Mouse (Mus musculus) liver, postnatal 0 days (tissue): ENCODE data around the gene Naa40. TPM values are rescaled to one million over a fixed set of nuclear protein-coding genes. Genes with fewer than 3 reads are reported as not detected.

ENCODE experiments used
- ATAC-seq: fragments of 200-750 bp; cut with Nextera tagmentation; 2 replicates; pipeline ENCODE4 v1.8.0; 2017; ENCODE audit warnings: mild to moderate bottlenecking, moderate library complexity
- DNase-seq: peaks from one replicate; pipeline ENCODE4 v3.0.0-alpha.2; 2016
- H3K27ac ChIP-seq: fragments of 300-500 bp; sonication (generic); 2 replicates; pipeline ENCODE4 v1.5.1; 2014; ENCODE audit warnings: antibody characterized with exemption, moderate library complexity, mild to moderate bottlenecking, low read depth
- H3K27me3 ChIP-seq: fragments of 300-500 bp; sonication (generic); 2 replicates; pipeline ENCODE4 v1.6.1; 2014; ENCODE audit warnings: low read length, control low read depth, mixed read lengths; ENCODE audit not compliant: insufficient read depth
- H3K36me3 ChIP-seq: fragments of 300-500 bp; sonication (generic); replicated peaks from 2 replicates; pipeline ENCODE4 v1.6.1; 2014; ENCODE audit warnings: mild to moderate bottlenecking, control low read depth, low read length, moderate library complexity, mixed read lengths; ENCODE audit not compliant: insufficient read depth
- H3K4me1 ChIP-seq: fragments of 300-500 bp; sonication (generic); 2 replicates; pipeline ENCODE4 v1.6.1; 2014; ENCODE audit warnings: antibody characterized with exemption, mild to moderate bottlenecking, control low read depth; ENCODE audit not compliant: insufficient read depth
- H3K4me2 ChIP-seq: fragments of 300-500 bp; sonication (generic); 2 replicates; pipeline ENCODE4 v1.6.1; 2014; ENCODE audit warnings: low read depth, mild to moderate bottlenecking, low read length, moderate library complexity, mixed read lengths
- H3K4me3 ChIP-seq: fragments of 300-500 bp; sonication (generic); 2 replicates; pipeline ENCODE4 v1.5.1; 2014; ENCODE audit warnings: low read depth, low read length
- H3K9ac ChIP-seq: fragments of 300-500 bp; sonication (generic); replicated peaks from 2 replicates; pipeline ENCODE4 v1.6.1; 2014; ENCODE audit warnings: mild to moderate bottlenecking, moderate library complexity
- H3K9me3 ChIP-seq: fragments of 300-500 bp; sonication (generic); 2 replicates; pipeline ENCODE4 v1.6.1; 2016; ENCODE audit warnings: mild to moderate bottlenecking, control low read depth, low read length, mixed read lengths
- CTCF ChIP-seq: sonication (generic); IDR thresholded peaks from 2 replicates; pipeline ENCODE4 v1.5.1; 2016; ENCODE audit warnings: antibody characterized with exemption, low read depth
- EP300 ChIP-seq: IDR thresholded peaks from 2 replicates; pipeline ENCODE4 v1.6.1; 2016; ENCODE audit warnings: antibody characterized with exemption, low read depth, mild to moderate bottlenecking
- WGBS: fragments of 180-500 bp; shearing (Covaris S2); extraction: QIAGEN DNeasy Blood & Tissue Kit; methylation state at CpG from one replicate; pipeline ENCODE4 v1.1.7; 2014; ENCODE audit not compliant: insufficient replicate concordance; 5-methylcytosine and 5-hydroxymethylcytosine counted together
- polyA plus RNA-seq: library from polyadenylated mRNA; unstranded; fragments of >200 nt; fragmentation: Nextera tagmentation; extraction: Ambion mirVana; gene quantifications from 2 replicates; pipeline ENCODE4 v1.2.1, GENCODE M21; 2015

Naa40 gene
- polyA plus RNA-seq, 1 experiment from 2014 or later, result 16.5 TPM

GRCm38 (mm10) chr19:7261476-7261875 is 20.5 kb upstream of the Naa40 start:
- ATAC-seq, result no peak
- Histone ChIP-seq H3K27ac (no peak overlapping the region), H3K4me2 (no peak overlapping the region), H3K4me3 (no peak overlapping the region), H3K4me1 (no peaks in the 10 kb centered on the region), H3K36me3 (no peaks in the 10 kb centered on the region), H3K9ac (no peak overlapping the region), H3K27me3 (no peaks in the 10 kb centered on the region; the same call in 1 of the 2 replicates), H3K9me3 (peaks cover 7% of the 10 kb centered on the region; the same call in 1 of the 2 replicates)
- TF ChIP-seq EP300, result no peak
- TF ChIP-seq CTCF, result no peak
- no peak for DNase-seq
- 96% methylated on average over 1 of the region's 1 CpGs for WGBS

DNA sequence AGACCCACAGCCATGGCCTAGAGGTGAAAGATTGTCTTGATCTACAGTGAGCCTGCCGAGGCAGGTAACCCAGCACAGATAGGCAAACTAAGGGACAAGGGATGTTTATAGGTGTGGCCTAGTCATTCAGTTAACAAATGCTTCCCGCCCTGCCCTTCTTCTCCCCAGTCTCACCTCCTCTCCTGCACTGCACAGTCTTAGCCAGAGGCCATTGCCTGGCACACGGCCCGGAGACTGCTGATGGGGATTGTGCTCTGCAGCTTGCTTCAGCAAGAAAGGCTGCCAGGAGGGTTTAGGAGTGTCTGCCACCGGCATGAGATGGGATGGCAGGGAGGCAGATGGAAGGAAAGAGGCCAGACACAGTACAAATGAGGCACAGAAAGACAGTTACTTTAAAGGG is 16.9 kb upstream of the Naa40 start:
- 80% methylated on average over 5 of the region's 5 CpGs for WGBS

GRCm38 (mm10) chr19:7246021-7246420 is 5.0 kb upstream of the Naa40 start:
- ATAC-seq, result no peak
- 73% methylated on average over 3 of the region's 3 CpGs for WGBS
- no peaks in the 10 kb centered on the region for H3K4me1 ChIP-seq
- no peak for DNase-seq
- H3K4me3 ChIP-seq, result no peak overlapping the region
- no peaks in the 10 kb centered on the region for H3K27me3 ChIP-seq
- H3K4me2 ChIP-seq, result no peak overlapping the region
- H3K36me3 ChIP-seq, result no peaks in the 10 kb centered on the region
- H3K9ac ChIP-seq, result no peak overlapping the region
- H3K9me3 ChIP-seq, result no peaks in the 10 kb centered on the region
- TF ChIP-seq EP300, result no peak
- no peak for TF ChIP-seq CTCF
- no peak overlapping the region for H3K27ac ChIP-seq

More for the DNA sequence above, 16.9 kb upstream of the Naa40 start:
- Histone ChIP-seq H3K9me3 (peaks cover 7% of the 10 kb centered on the region; the same call in 1 of the 2 replicates), H3K36me3 (no peaks in the 10 kb centered on the region), H3K4me2 (no peak overlapping the region), H3K4me1 (no peaks in the 10 kb centered on the region), H3K27me3 (no peaks in the 10 kb centered on the region), H3K27ac (no peak overlapping the region), H3K4me3 (no peak overlapping the region), H3K9ac (no peak overlapping the region)
- ATAC-seq, result no peak
- TF ChIP-seq CTCF (no peak), EP300 (no peak)
- no peak for DNase-seq

DNA sequence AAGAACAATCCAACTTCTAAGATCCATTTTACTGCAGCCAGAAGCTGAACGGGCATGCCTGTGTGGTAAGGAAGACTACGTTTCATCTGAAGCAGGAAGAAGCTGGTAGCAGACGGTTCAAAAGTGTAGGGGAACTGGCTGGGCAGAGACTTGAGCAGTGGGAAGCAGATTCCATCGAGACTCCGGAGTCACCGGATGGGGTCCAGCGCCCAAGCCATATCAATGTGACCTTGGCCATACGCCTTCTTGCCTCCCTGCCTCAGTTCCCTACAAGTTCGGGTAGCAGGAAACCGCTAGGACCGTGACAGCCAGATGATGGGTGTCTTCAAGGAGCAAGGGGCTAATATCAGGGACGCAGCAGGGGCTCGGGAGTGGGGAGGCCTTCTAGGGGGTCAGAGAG is 692 bp downstream of the Naa40 start:
- under 1% methylated on average over 13 of the region's 13 CpGs for WGBS
- peak overlapping the region; percentile 80 for H3K4me3 ChIP-seq
- TF ChIP-seq EP300 (no peak), CTCF (no peak)
- H3K9me3 ChIP-seq, result no peaks in the 10 kb centered on the region
- peak overlapping the region; percentile 84 for H3K9ac ChIP-seq
- H3K4me1 ChIP-seq, result peaks cover 11% of the 10 kb centered on the region
- ATAC-seq (peak; percentile 2; the same call in 1 of the 2 replicates), DNase-seq (no peak)
- no peaks in the 10 kb centered on the region for H3K27me3 ChIP-seq
- peak overlapping the region; percentile 95 for H3K4me2 ChIP-seq
- peak overlapping the region; percentile 84 for H3K27ac ChIP-seq
- peaks cover 18% of the 10 kb centered on the region for H3K36me3 ChIP-seq

- Histone ChIP-seq H3K27ac (no peak overlapping the region), H3K4me3 (peak overlapping the region; percentile 80)
Observed at GRCm38 (mm10) chr19:7239574-7239973, 1.4 kb downstream of the Naa40 start.

GRCm38 (mm10) chr19:7236742-7237141 is 4.2 kb downstream of the Naa40 start:
- WGBS, result 86% methylated on average over 4 of the region's 4 CpGs
- TF ChIP-seq CTCF, result no peak
- TF ChIP-seq EP300, result no peak
- Histone ChIP-seq H3K4me1 (peaks cover 11% of the 10 kb centered on the region), H3K9me3 (no peaks in the 10 kb centered on the region), H3K4me2 (no peak overlapping the region), H3K4me3 (no peak overlapping the region), H3K9ac (no peak overlapping the region), H3K27ac (no peak overlapping the region), H3K27me3 (no peaks in the 10 kb centered on the region), H3K36me3 (peaks cover 34% of the 10 kb centered on the region)
- DNase-seq, result no peak
- no peak for ATAC-seq

More at GRCm38 (mm10) chr19:7239574-7239973, 1.4 kb downstream of the Naa40 start:
- ATAC-seq (no peak), DNase-seq (no peak)
- TF ChIP-seq CTCF, result no peak
- TF ChIP-seq EP300, result no peak
- Histone ChIP-seq H3K4me2 (peak overlapping the region; percentile 95), H3K4me1 (peaks cover 11% of the 10 kb centered on the region), H3K36me3 (peaks cover 18% of the 10 kb centered on the region), H3K27me3 (no peaks in the 10 kb centered on the region), H3K9ac (peak overlapping the region; percentile 84), H3K9me3 (no peaks in the 10 kb centered on the region)
- WGBS, result 89% methylated on average over 3 of the region's 3 CpGs

- Histone ChIP-seq H3K27ac (no peak overlapping the region), H3K4me2 (no peak overlapping the region), H3K4me3 (no peak overlapping the region), H3K9me3 (no peaks in the 10 kb centered on the region), H3K36me3 (peaks cover 41% of the 10 kb centered on the region), H3K27me3 (no peaks in the 10 kb centered on the region), H3K9ac (no peak overlapping the region), H3K4me1 (peaks cover 11% of the 10 kb centered on the region)
- TF ChIP-seq CTCF, result no peak
- no peak for TF ChIP-seq EP300
- no peak for ATAC-seq
- WGBS, result 89% methylated on average over 2 of the region's 2 CpGs
- no peak for DNase-seq
Observed at GRCm38 (mm10) chr19:7236011-7236410, 5.0 kb downstream of the Naa40 start.
